Mouse (Mus musculus) bone marrow macrophage, adult 2 months (primary cell): ENCODE data around the gene Fnbp1l. TPM values are rescaled to one million over a fixed set of nuclear protein-coding genes. Genes with fewer than 3 reads are reported as not detected.

ENCODE experiments used
- H3K27ac ChIP-seq: 2 replicates; pipeline ENCODE4 v1.5.1; 2012; ENCODE audit warnings: low read depth, low read length; ENCODE audit not compliant: insufficient read depth
- H3K4me1 ChIP-seq: 2 replicates; pipeline ENCODE4 v1.6.1; 2012; ENCODE audit warnings: low read length; ENCODE audit not compliant: control insufficient read depth, insufficient read depth
- H3K4me3 ChIP-seq: 2 replicates; pipeline ENCODE4 v1.5.1; 2012; ENCODE audit warnings: mild to moderate bottlenecking, low read length, moderate library complexity; ENCODE audit not compliant: insufficient read depth
- CTCF ChIP-seq: IDR thresholded peaks from 2 replicates; pipeline ENCODE4 v1.5.1; 2012; ENCODE audit warnings: low read depth, mild to moderate bottlenecking, low read length, moderate library complexity
- POLR2A ChIP-seq: IDR thresholded peaks from 2 replicates; pipeline ENCODE4 v1.6.1; 2012; ENCODE audit warnings: mild to moderate bottlenecking, low read depth, low read length, borderline replicate concordance
- polyA plus RNA-seq: library from polyadenylated mRNA; stranded (reverse); fragments of >200 nt; gene quantifications from 2 replicates; pipeline ENCODE4 v1.2.4, GENCODE M21; 2012; ENCODE audit not compliant: missing spikeins, insufficient read depth, insufficient read length

Gene Fnbp1l
- polyA plus RNA-seq, 1 experiment, result 51.3 TPM

- Histone ChIP-seq H3K4me1 (peaks cover 3% of the 10 kb centered on the region; the same call in 1 of the 2 replicates), H3K27ac (no peak overlapping the region), H3K4me3 (no peak overlapping the region)
- no peak for TF ChIP-seq CTCF
- TF ChIP-seq POLR2A, result no peak
Measured at GRCm38 (mm10) chr3:122538851-122539250, 80.7 kb downstream of the Fnbp1l start.

- Histone ChIP-seq H3K27ac (no peak overlapping the region), H3K4me1 (peaks cover 3% of the 10 kb centered on the region; the same call in 1 of the 2 replicates), H3K4me3 (no peak overlapping the region)
- TF ChIP-seq POLR2A (no peak), CTCF (no peak)
Measured at GRCm38 (mm10) chr3:122535938-122536703, 83.4 kb downstream of the Fnbp1l start.

GRCm38 (mm10) chr3:122528477-122528876 is 91.0 kb downstream of the Fnbp1l start:
- no peaks in the 10 kb centered on the region for H3K4me1 ChIP-seq
- TF ChIP-seq CTCF (no peak), POLR2A (no peak)
- no peak overlapping the region for H3K4me3 ChIP-seq
- no peak overlapping the region for H3K27ac ChIP-seq

- no peak overlapping the region for H3K4me3 ChIP-seq
- no peak overlapping the region for H3K27ac ChIP-seq
- no peak for TF ChIP-seq POLR2A
- no peak for TF ChIP-seq CTCF
- peaks cover 19% of the 10 kb centered on the region for H3K4me1 ChIP-seq
Measured at GRCm38 (mm10) chr3:122521294-122521693, 98.2 kb downstream of the Fnbp1l start.

- no peak overlapping the region for H3K4me3 ChIP-seq
- TF ChIP-seq CTCF, result no peak
- TF ChIP-seq POLR2A, result no peak
- H3K4me1 ChIP-seq, result peaks cover 19% of the 10 kb centered on the region
- H3K27ac ChIP-seq, result no peak overlapping the region
Measured at GRCm38 (mm10) chr3:122520875-122521274, 98.6 kb downstream of the Fnbp1l start.

- TF ChIP-seq CTCF (no peak), POLR2A (no peak)
- H3K27ac ChIP-seq, result no peak overlapping the region
- H3K4me3 ChIP-seq, result no peak overlapping the region
- H3K4me1 ChIP-seq, result peaks cover 19% of the 10 kb centered on the region
Measured at GRCm38 (mm10) chr3:122520365-122520764, 99.2 kb downstream of the Fnbp1l start.

- TF ChIP-seq CTCF, result no peak
- no peak for TF ChIP-seq POLR2A
- no peak overlapping the region for H3K4me3 ChIP-seq
- peaks cover 19% of the 10 kb centered on the region for H3K4me1 ChIP-seq
- no peak overlapping the region for H3K27ac ChIP-seq
Measured at GRCm38 (mm10) chr3:122519082-122519481, 100.4 kb downstream of the Fnbp1l start.

GRCm38 (mm10) chr3:122518231-122518736 is 101.2 kb downstream of the Fnbp1l start:
- peaks cover 19% of the 10 kb centered on the region for H3K4me1 ChIP-seq
- H3K27ac ChIP-seq, result no peak overlapping the region
- no peak for TF ChIP-seq CTCF
- TF ChIP-seq POLR2A, result no peak

GRCm38 (mm10) chr3:122517726-122518125 is 101.8 kb downstream of the Fnbp1l start:
- no peak for TF ChIP-seq POLR2A
- no peak for TF ChIP-seq CTCF
- Histone ChIP-seq H3K4me1 (peaks cover 19% of the 10 kb centered on the region), H3K27ac (no peak overlapping the region), H3K4me3 (no peak overlapping the region)

More at GRCm38 (mm10) chr3:122518231-122518736, 101.2 kb downstream of the Fnbp1l start:
- H3K4me3 ChIP-seq, result no peak overlapping the region

GRCm38 (mm10) chr3:122516327-122516695 is 103.2 kb downstream of the Fnbp1l start:
- Histone ChIP-seq H3K4me1 (peaks cover 15% of the 10 kb centered on the region), H3K4me3 (no peak overlapping the region), H3K27ac (no peak overlapping the region)
- TF ChIP-seq CTCF, result no peak
- no peak for TF ChIP-seq POLR2A
